Mouse (Mus musculus) embryonic facial prominence, embryonic 11.5 days (tissue): ENCODE measurements around the gene Ksr1. TPM values are rescaled to one million over a fixed set of nuclear protein-coding genes. Genes with fewer than 3 reads are reported as not detected.

ENCODE experiments used
- ATAC-seq: fragments of 200-750 bp; cut with Nextera tagmentation; replicated peaks from 2 replicates; pipeline ENCODE4 v1.8.0; 2017; ENCODE audit warnings: low read depth; ENCODE audit not compliant: insufficient number of reproducible peaks, low FRiP score, low TSS enrichment
- DNase-seq: peaks from one replicate; pipeline ENCODE4 v3.0.0-alpha.2; 2015; ENCODE audit warnings: low spot score
- H3K27ac ChIP-seq: fragments of 300-500 bp; sonication (generic); replicated peaks from 2 replicates; pipeline ENCODE4 v1.5.1; 2014; ENCODE audit warnings: mild to moderate bottlenecking, low read depth, low read length, control low read depth
- H3K27me3 ChIP-seq: fragments of 300-500 bp; sonication (generic); 2 replicates; pipeline ENCODE4 v1.6.1; 2014; ENCODE audit warnings: mild to moderate bottlenecking, low read length, moderate library complexity, mixed read lengths; ENCODE audit not compliant: control insufficient read depth, insufficient read depth
- H3K36me3 ChIP-seq: fragments of 300-500 bp; sonication (generic); replicated peaks from 2 replicates; pipeline ENCODE4 v1.6.1; 2014; ENCODE audit warnings: low read depth, mild to moderate bottlenecking, low read length, moderate library complexity, mixed read lengths; ENCODE audit not compliant: control insufficient read depth, insufficient read depth
- H3K4me1 ChIP-seq: fragments of 300-500 bp; sonication (generic); 2 replicates; pipeline ENCODE4 v1.6.1; 2014; ENCODE audit warnings: low read length, mixed read lengths; ENCODE audit not compliant: control insufficient read depth, insufficient read depth
- H3K4me2 ChIP-seq: fragments of 300-500 bp; sonication (generic); 2 replicates; pipeline ENCODE4 v1.6.1; 2014; ENCODE audit warnings: low read depth, mild to moderate bottlenecking, control low read depth, low read length, moderate library complexity
- H3K4me3 ChIP-seq: fragments of 300-500 bp; sonication (generic); 2 replicates; pipeline ENCODE4 v1.5.1; 2014; ENCODE audit warnings: low read depth, low read length, control low read depth
- H3K9ac ChIP-seq: fragments of 300-500 bp; sonication (generic); replicated peaks from 2 replicates; pipeline ENCODE4 v1.6.1; 2014; ENCODE audit warnings: mild to moderate bottlenecking, control low read depth, low read length
- H3K9me3 ChIP-seq: fragments of 300-500 bp; sonication (generic); replicated peaks from 2 replicates; pipeline ENCODE4 v1.6.1; 2016; ENCODE audit warnings: mild to moderate bottlenecking, low read length, inconsistent platforms, mixed read lengths; ENCODE audit not compliant: control insufficient read depth
- WGBS: fragments of 180-500 bp; shearing (Covaris S2); extraction: QIAGEN DNeasy Blood & Tissue Kit; methylation state at CpG from one replicate; pipeline ENCODE4 v1.1.7; 2014; 5-methylcytosine and 5-hydroxymethylcytosine counted together
- polyA plus RNA-seq: library from polyadenylated mRNA; unstranded; fragments of >200 nt; fragmentation: Nextera tagmentation; extraction: Ambion mirVana; gene quantifications from 2 replicates; pipeline ENCODE4 v1.2.1, GENCODE M21; 2014

Ksr1 gene
- polyA plus RNA-seq, 1 experiment from 2014 or later, result 2.9 TPM

GRCm38 (mm10) chr11:78972328-78972727 lies 173.9 kb downstream of the Ksr1 start:
- H3K27me3 ChIP-seq, result no peaks in the 10 kb centered on the region
- no peak overlapping the region for H3K4me3 ChIP-seq
- 33% methylated on average over 6 of the region's 6 CpGs for WGBS
- no peaks in the 10 kb centered on the region for H3K9me3 ChIP-seq
- DNase-seq (peak; percentile 10), ATAC-seq (no peak)
- no peak overlapping the region for H3K27ac ChIP-seq
- 0 out of 2 replicates have a peak, but pooled peaks cover 4% of the 10 kb centered on the region for H3K4me1 ChIP-seq
- H3K4me2 ChIP-seq, result no peak overlapping the region
- no peak overlapping the region for H3K9ac ChIP-seq
- H3K36me3 ChIP-seq, result no peaks in the 10 kb centered on the region

GRCm38 (mm10) chr11:78971746-78972145 lies 174.5 kb downstream of the Ksr1 start:
- no peak overlapping the region for H3K9ac ChIP-seq
- no peaks in the 10 kb centered on the region for H3K27me3 ChIP-seq
- H3K36me3 ChIP-seq, result no peaks in the 10 kb centered on the region
- 81% methylated on average over 3 of the region's 3 CpGs for WGBS
- 0 out of 2 replicates have a peak, but pooled peaks cover 4% of the 10 kb centered on the region for H3K4me1 ChIP-seq
- no peak overlapping the region for H3K4me2 ChIP-seq
- H3K9me3 ChIP-seq, result no peaks in the 10 kb centered on the region
- no peak for ATAC-seq
- H3K27ac ChIP-seq, result no peak overlapping the region
- no peak overlapping the region for H3K4me3 ChIP-seq
- DNase-seq, result no peak

GRCm38 (mm10) chr11:78971096-78971495 lies 175.1 kb downstream of the Ksr1 start:
- Histone ChIP-seq H3K9ac (no peak overlapping the region), H3K4me1 (0 out of 2 replicates have a peak, but pooled peaks cover 4% of the 10 kb centered on the region), H3K36me3 (no peaks in the 10 kb centered on the region), H3K27me3 (no peaks in the 10 kb centered on the region), H3K4me3 (no peak overlapping the region), H3K4me2 (no peak overlapping the region), H3K27ac (no peak overlapping the region), H3K9me3 (no peaks in the 10 kb centered on the region)
- DNase-seq (no peak), ATAC-seq (no peak)
- 83% methylated on average over 8 of the region's 8 CpGs for WGBS

- no peak overlapping the region for H3K9ac ChIP-seq
- no peak overlapping the region for H3K27ac ChIP-seq
- H3K4me1 ChIP-seq, result 0 out of 2 replicates have a peak, but pooled peaks cover 1% of the 10 kb centered on the region
- H3K36me3 ChIP-seq, result no peaks in the 10 kb centered on the region
- H3K4me2 ChIP-seq, result no peak overlapping the region
- 69% methylated on average over 4 of the region's 4 CpGs for WGBS
- DNase-seq (no peak), ATAC-seq (no peak)
- no peak overlapping the region for H3K4me3 ChIP-seq
- H3K9me3 ChIP-seq, result no peaks in the 10 kb centered on the region
- no peaks in the 10 kb centered on the region for H3K27me3 ChIP-seq
Measured at GRCm38 (mm10) chr11:78968121-78968520, 178.1 kb downstream of the Ksr1 start.

- ATAC-seq, result no peak
- no peaks in the 10 kb centered on the region for H3K9me3 ChIP-seq
- H3K4me1 ChIP-seq, result no peaks in the 10 kb centered on the region
- H3K4me3 ChIP-seq, result no peak overlapping the region
- no peaks in the 10 kb centered on the region for H3K36me3 ChIP-seq
- WGBS, result 21% methylated on average over 4 of the region's 4 CpGs
- peak; percentile 70 for DNase-seq
- no peak overlapping the region for H3K4me2 ChIP-seq
- no peak overlapping the region for H3K27ac ChIP-seq
- no peaks in the 10 kb centered on the region for H3K27me3 ChIP-seq
- no peak overlapping the region for H3K9ac ChIP-seq
Measured at GRCm38 (mm10) chr11:78967371-78967770, 178.8 kb downstream of the Ksr1 start.

Other genes starting within 250 kb of the Ksr1 start
- 0.49 and 1.0 TPM in 2 replicates for gene Nos2, start 225.6 kb downstream of the Ksr1 start, polyA plus RNA-seq
- 5.1 and 6.0 TPM in 2 replicates for gene Lgals9, start 161.5 kb downstream of the Ksr1 start, polyA plus RNA-seq
- 433 and 480 TPM in 2 replicates for gene Wsb1, start 108.3 kb upstream of the Ksr1 start, polyA plus RNA-seq
- not detected in 2 replicates for gene Gm9964, start 150.5 kb upstream of the Ksr1 start, polyA plus RNA-seq
- gene Nf1, start 193.3 kb upstream of the Ksr1 start, polyA plus RNA-seq, result 8.1 and 10.4 TPM in 2 replicates